21 mouse cellular contexts compared by ENCODE assay signal in genomic region chr10:13702688-13703087, GRCm38 (mm10).
DNase-seq lines count a peak whose midpoint lies in the region; ATAC-seq and TF ChIP-seq lines count a peak whose summit lies in the region.
"Had no signal": no experiment of that assay in that cellular context is flagged by ENCODE, and none has a peak within 500 bp of the region (broad histone marks: within the 10 kb centered on the region; RNA-seq: fewer than 3 reads in every experiment).

No protein-coding gene starts in this region.

- no peaks in the 10 kb centered on the region for H3K9me3 ChIP-seq in embryonic facial prominence, embryonic 15.5 days (replicated peaks)
- H3K9me3 ChIP-seq in embryonic facial prominence, embryonic 10.5 days = no peaks in the 10 kb centered on the region
- H3K9me3 ChIP-seq in heart, embryonic 10.5 days = no peaks in the 10 kb centered on the region
- no peaks in the 10 kb centered on the region for H3K9me3 ChIP-seq in heart, embryonic 13.5 days
- no peaks in the 10 kb centered on the region for H3K9me3 ChIP-seq in liver, postnatal 0 days (ENCODE audit: low read length)
- no peaks in the 10 kb centered on the region for H3K9me3 ChIP-seq in liver, embryonic 11.5 days (ENCODE audit: control insufficient read depth, low read length)
- H3K9me3 ChIP-seq: hindbrain, embryonic 10.5 days; hindbrain, embryonic 13.5 days; intestine, embryonic 15.5 days had no signal

- no peak for ATAC-seq in embryonic facial prominence, embryonic 15.5 days (ENCODE audit: insufficient number of reproducible peaks, low FRiP score, low TSS enrichment, low read depth)
- no peak for ATAC-seq in heart, embryonic 13.5 days (ENCODE audit: extremely low read depth, insufficient number of reproducible peaks, low FRiP score, low TSS enrichment)
- no peak for ATAC-seq in liver, postnatal 0 days
- no peak for ATAC-seq in liver, embryonic 11.5 days (replicated peaks; ENCODE audit: low FRiP score)
- ATAC-seq: activated CD4-positive, CD25-positive, alpha-beta regulatory T cell, adult 4 months; forebrain, embryonic 16.5 days; hindbrain, embryonic 16.5 days; intestine, embryonic 15.5 days had no signal

- no peak for DNase-seq in embryonic facial prominence, embryonic 10.5 days (ENCODE audit: low spot score)
- peak; percentile 75 for DNase-seq in heart, embryonic 10.5 days (ENCODE audit: low spot score)
- DNase-seq in heart, postnatal 36 days = no peak
- DNase-seq in heart, postnatal 10 days = no peak
- no peak for DNase-seq in liver, postnatal 0 days
- DNase-seq in liver, embryonic 11.5 days (ENCODE audit: low spot score) = no peak
- DNase-seq: adrenal gland, adult 8-10 months; adrenal gland, postnatal 25 days; embryo, embryonic 11 days; gastrocnemius, postnatal 10 days; gastrocnemius, postnatal 36 days; kidney, adult 11 months; kidney, adult 8-10 months had no signal

- 0 out of 2 replicates have a peak overlapping the region, but pooled peaks have one; percentile 11 for H3K27ac ChIP-seq in embryonic facial prominence, embryonic 15.5 days (replicated peaks)
- H3K27ac ChIP-seq in embryonic facial prominence, embryonic 10.5 days (replicated peaks) = no peak overlapping the region
- no peak overlapping the region for H3K27ac ChIP-seq in heart, embryonic 10.5 days
- H3K27ac ChIP-seq in heart, embryonic 13.5 days (replicated peaks) = no peak overlapping the region
- peak overlapping the region; percentile 22; the same call in 1 of the 2 replicates for H3K27ac ChIP-seq in liver, postnatal 0 days (ENCODE audit: low read depth)
- no peak overlapping the region for H3K27ac ChIP-seq in liver, embryonic 11.5 days (ENCODE audit: low read depth, low read length)
- H3K27ac ChIP-seq: hindbrain, embryonic 10.5 days; hindbrain, embryonic 13.5 days; intestine, embryonic 15.5 days had no signal

- no peak overlapping the region for H3K4me3 ChIP-seq in embryonic facial prominence, embryonic 15.5 days (replicated peaks)
- no peak overlapping the region for H3K4me3 ChIP-seq in embryonic facial prominence, embryonic 10.5 days
- H3K4me3 ChIP-seq in heart, embryonic 10.5 days = no peak overlapping the region
- no peak overlapping the region for H3K4me3 ChIP-seq in heart, embryonic 13.5 days
- H3K4me3 ChIP-seq in liver, postnatal 0 days (ENCODE audit: low read depth, low read length) = no peak overlapping the region
- H3K4me3 ChIP-seq in liver, embryonic 11.5 days (ENCODE audit: low read depth, low read length) = no peak overlapping the region
- H3K4me3 ChIP-seq: hindbrain, embryonic 10.5 days; hindbrain, embryonic 13.5 days; intestine, embryonic 15.5 days had no signal

- H3K4me1 ChIP-seq in embryonic facial prominence, embryonic 15.5 days = peaks cover 9% of the 10 kb centered on the region; the same call in 1 of the 2 replicates
- peaks cover 8% of the 10 kb centered on the region; the same call in 1 of the 2 replicates for H3K4me1 ChIP-seq in embryonic facial prominence, embryonic 10.5 days
- peaks cover 15% of the 10 kb centered on the region; the same call in 1 of the 2 replicates for H3K4me1 ChIP-seq in heart, embryonic 10.5 days
- peaks cover 35% of the 10 kb centered on the region for H3K4me1 ChIP-seq in heart, embryonic 13.5 days
- peaks cover 2% of the 10 kb centered on the region; the same call in 1 of the 2 replicates for H3K4me1 ChIP-seq in liver, postnatal 0 days (ENCODE audit: insufficient read depth)
- no peaks in the 10 kb centered on the region for H3K4me1 ChIP-seq in liver, embryonic 11.5 days (replicated peaks; ENCODE audit: control insufficient read depth, insufficient read depth, low read length)
- H3K4me1 ChIP-seq: hindbrain, embryonic 10.5 days; intestine, embryonic 15.5 days had no signal

- intact Hi-C loops in heart, postnatal 36 days (cut with DNase I) = no loop called here
- intact Hi-C loops in heart, postnatal 10 days (cut with DNase I) = no loop called here

- no peak for TF ChIP-seq EP300 in liver, postnatal 0 days (IDR thresholded peaks at IDR 0.05; ENCODE audit: low read depth)

- H3K27me3 ChIP-seq in embryonic facial prominence, embryonic 15.5 days = no peaks in the 10 kb centered on the region
- no peaks in the 10 kb centered on the region for H3K27me3 ChIP-seq in embryonic facial prominence, embryonic 10.5 days (replicated peaks; ENCODE audit: low read depth, poor library complexity, severe bottlenecking)
- no peaks in the 10 kb centered on the region for H3K27me3 ChIP-seq in heart, embryonic 10.5 days (ENCODE audit: insufficient read depth, poor library complexity, severe bottlenecking)
- no peaks in the 10 kb centered on the region for H3K27me3 ChIP-seq in heart, embryonic 13.5 days (replicated peaks)
- no peaks in the 10 kb centered on the region for H3K27me3 ChIP-seq in liver, postnatal 0 days (ENCODE audit: insufficient read depth, low read length)
- no peaks in the 10 kb centered on the region for H3K27me3 ChIP-seq in liver, embryonic 11.5 days (replicated peaks; ENCODE audit: control insufficient read depth, insufficient read depth, low read length)
- H3K27me3 ChIP-seq: hindbrain, embryonic 13.5 days; intestine, embryonic 15.5 days had no signal

- no peak overlapping the region for H3K4me2 ChIP-seq in embryonic facial prominence, embryonic 15.5 days (replicated peaks)
- H3K4me2 ChIP-seq in heart, embryonic 13.5 days = peak overlapping the region; percentile 46
- no peak overlapping the region for H3K4me2 ChIP-seq in liver, postnatal 0 days (ENCODE audit: low read depth, low read length)
- H3K4me2 ChIP-seq in liver, embryonic 11.5 days = no peak overlapping the region
- H3K4me2 ChIP-seq: hindbrain, embryonic 13.5 days; intestine, embryonic 15.5 days had no signal

- no peak for TF ChIP-seq CTCF in liver, postnatal 0 days (IDR thresholded peaks at IDR 0.05; ENCODE audit: low read depth)

- no peaks in the 10 kb centered on the region for H3K36me3 ChIP-seq in embryonic facial prominence, embryonic 15.5 days
- H3K36me3 ChIP-seq in embryonic facial prominence, embryonic 10.5 days (replicated peaks) = no peaks in the 10 kb centered on the region
- H3K36me3 ChIP-seq in heart, embryonic 10.5 days = no peaks in the 10 kb centered on the region
- no peaks in the 10 kb centered on the region for H3K36me3 ChIP-seq in heart, embryonic 13.5 days
- no peaks in the 10 kb centered on the region for H3K36me3 ChIP-seq in liver, postnatal 0 days (replicated peaks; ENCODE audit: insufficient read depth, low read length)
- no peaks in the 10 kb centered on the region for H3K36me3 ChIP-seq in liver, embryonic 11.5 days (ENCODE audit: control insufficient read depth, insufficient read depth, low read length)
- H3K36me3 ChIP-seq: hindbrain, embryonic 10.5 days; hindbrain, embryonic 13.5 days; intestine, embryonic 15.5 days had no signal

- H3K9ac ChIP-seq in embryonic facial prominence, embryonic 15.5 days = no peak overlapping the region
- H3K9ac ChIP-seq in heart, embryonic 13.5 days = no peak overlapping the region
- H3K9ac ChIP-seq in liver, postnatal 0 days (replicated peaks) = no peak overlapping the region
- no peak overlapping the region for H3K9ac ChIP-seq in liver, embryonic 11.5 days (ENCODE audit: low read depth, low read length)
- H3K9ac ChIP-seq: hindbrain, embryonic 13.5 days; intestine, embryonic 15.5 days had no signal

- 59% methylated on average over 6 of the region's 6 CpGs for WGBS in embryonic facial prominence, embryonic 15.5 days
- WGBS in embryonic facial prominence, embryonic 10.5 days = 67% methylated on average over 6 of the region's 6 CpGs
- 31% methylated on average over 6 of the region's 6 CpGs for WGBS in heart, embryonic 10.5 days
- 18% methylated on average over 6 of the region's 6 CpGs for WGBS in heart, embryonic 13.5 days
- WGBS in liver, postnatal 0 days (ENCODE audit: insufficient replicate concordance) = 78% methylated on average over 6 of the region's 6 CpGs
- WGBS in liver, embryonic 11.5 days = 64% methylated on average over 6 of the region's 6 CpGs

Comparison
In these comparisons a context has a peak if more than half of its experiments do, and no peak if none do; other contexts are left out.
1. H3K27ac ChIP-seq: peak in embryonic facial prominence, embryonic 15.5 days (single experiment) and liver, postnatal 0 days (single experiment); none in embryonic facial prominence, embryonic 10.5 days (single experiment), heart, embryonic 10.5 days (single experiment), heart, embryonic 13.5 days (single experiment) and liver, embryonic 11.5 days (single experiment).